Mouse (Mus musculus) megakaryocyte, embryonic 14.5 days (primary cell): Measurements from ENCODE around the gene Rgs10. TPM values are rescaled to one million over a fixed set of nuclear protein-coding genes. Genes with fewer than 3 reads are reported as not detected.

Experiments used
- H3K27me3 ChIP-seq: replicated peaks from 2 replicates; pipeline ENCODE3; 2012; ENCODE audit warnings: inconsistent platforms
- H3K36me3 ChIP-seq: replicated peaks from 2 replicates; pipeline ENCODE3; 2012; ENCODE audit warnings: low read length, inconsistent platforms, mixed read lengths
- H3K4me1 ChIP-seq: 2 replicates; pipeline ENCODE4 v1.6.1; 2012; ENCODE audit warnings: inconsistent platforms
- H3K4me3 ChIP-seq: replicated peaks from 2 replicates; pipeline ENCODE3; 2012; ENCODE audit warnings: moderate library complexity, mild to moderate bottlenecking, inconsistent platforms
- H3K9me3 ChIP-seq: 2 replicates; pipeline ENCODE4 v1.6.1; 2012; ENCODE audit warnings: inconsistent platforms
- FLI1 ChIP-seq: IDR thresholded peaks from 2 replicates; pipeline ENCODE4 v1.6.1; 2012; ENCODE audit warnings: low read length, inconsistent platforms, mixed read lengths
- GATA1 ChIP-seq: IDR thresholded peaks from 3 replicates; pipeline ENCODE4 v1.6.1; 2012; ENCODE audit warnings: mixed read lengths, low read length, inconsistent platforms, borderline replicate concordance
- polyA plus RNA-seq: library from polyadenylated mRNA; stranded (reverse); fragments of >175 nt; gene quantifications from 2 replicates; pipeline ENCODE4 v1.2.3, GENCODE M21; 2012; ENCODE audit warnings: low replicate concordance; ENCODE audit not compliant: insufficient read depth

The Rgs10 gene
- polyA plus RNA-seq, 1 experiment = 650 TPM

GRCm38 (mm10) chr7:128412071-128412833 lies 6.3 kb downstream of the Rgs10 start:
- Histone ChIP-seq H3K36me3 (peaks cover 82% of the 10 kb centered on the region), H3K9me3 (no peaks in the 10 kb centered on the region), H3K27me3 (no peaks in the 10 kb centered on the region), H3K4me1 (peaks cover 92% of the 10 kb centered on the region), H3K4me3 (peak overlapping the region; percentile 87)
- TF ChIP-seq FLI1 = no peak
- TF ChIP-seq GATA1 = no peak

GRCm38 (mm10) chr7:128410708-128411413 lies 7.7 kb downstream of the Rgs10 start:
- no peaks in the 10 kb centered on the region for H3K27me3 ChIP-seq
- peaks cover 96% of the 10 kb centered on the region for H3K4me1 ChIP-seq
- peaks cover 90% of the 10 kb centered on the region for H3K36me3 ChIP-seq
- no peak overlapping the region for H3K4me3 ChIP-seq
- TF ChIP-seq FLI1 = no peak
- TF ChIP-seq GATA1 = no peak
- H3K9me3 ChIP-seq = no peaks in the 10 kb centered on the region

DNA sequence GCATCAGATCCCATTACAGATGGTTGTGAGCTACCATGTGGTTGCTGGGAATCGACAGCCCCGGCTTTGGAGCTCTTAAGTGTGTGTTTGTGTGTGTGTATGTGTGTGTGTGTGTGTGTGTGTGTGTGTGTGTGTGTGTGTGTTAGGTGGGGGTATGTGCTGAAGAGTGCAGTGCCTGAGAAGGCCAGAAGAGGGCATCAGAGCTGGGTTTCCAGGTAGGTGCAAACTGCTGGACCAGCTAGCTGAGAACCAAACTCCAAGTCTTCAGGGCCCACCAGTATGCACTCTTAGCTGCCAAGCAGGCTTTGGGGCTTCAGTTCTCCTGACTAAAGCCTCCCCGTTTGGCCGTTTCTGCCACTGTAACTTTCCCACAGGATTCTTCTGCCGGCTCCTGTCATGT lies 10.3 kb downstream of the Rgs10 start:
- Histone ChIP-seq H3K9me3 (no peaks in the 10 kb centered on the region), H3K4me1 (peaks cover 96% of the 10 kb centered on the region), H3K4me3 (no peak overlapping the region), H3K27me3 (no peaks in the 10 kb centered on the region), H3K36me3 (peaks cover 92% of the 10 kb centered on the region)
- TF ChIP-seq GATA1 = no peak
- no peak for TF ChIP-seq FLI1

DNA sequence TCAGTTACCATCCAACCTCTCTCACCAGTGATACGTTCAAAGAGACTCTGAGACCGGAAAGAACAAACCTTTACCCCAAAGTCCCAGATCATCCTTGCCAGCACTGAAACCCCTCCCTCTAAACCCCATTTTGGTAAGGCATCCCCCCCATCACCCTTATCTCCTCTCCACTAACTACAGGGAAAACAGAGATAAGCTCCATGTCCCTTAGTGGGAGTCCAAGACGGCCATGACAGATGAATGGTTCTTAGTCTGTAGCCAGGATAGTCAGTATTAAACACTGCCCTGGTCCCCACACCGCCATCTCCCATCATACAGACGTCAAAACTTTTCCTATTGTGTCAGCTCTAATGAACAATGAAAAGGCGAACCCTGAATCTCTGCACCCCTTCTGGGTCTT lies 14.6 kb downstream of the Rgs10 start:
- Histone ChIP-seq H3K4me1 (peaks cover 97% of the 10 kb centered on the region), H3K27me3 (no peaks in the 10 kb centered on the region), H3K36me3 (peaks cover 94% of the 10 kb centered on the region), H3K9me3 (peaks cover 5% of the 10 kb centered on the region; the same call in 1 of the 2 replicates), H3K4me3 (peak overlapping the region; percentile 83)
- no peak for TF ChIP-seq GATA1
- no peak for TF ChIP-seq FLI1

- no peak for TF ChIP-seq GATA1
- TF ChIP-seq FLI1 = no peak
- H3K9me3 ChIP-seq = peaks cover 5% of the 10 kb centered on the region; the same call in 1 of the 2 replicates
- peaks cover 97% of the 10 kb centered on the region for H3K4me1 ChIP-seq
- H3K4me3 ChIP-seq = peak overlapping the region; percentile 83
- H3K36me3 ChIP-seq = peaks cover 94% of the 10 kb centered on the region
- H3K27me3 ChIP-seq = no peaks in the 10 kb centered on the region
These were observed 15.0 kb downstream of the Rgs10 start for GRCm38 (mm10) chr7:128403586-128403985.

- Histone ChIP-seq H3K27me3 (no peaks in the 10 kb centered on the region), H3K9me3 (peaks cover 5% of the 10 kb centered on the region; the same call in 1 of the 2 replicates), H3K4me1 (peaks cover 97% of the 10 kb centered on the region), H3K4me3 (peak overlapping the region; percentile 80), H3K36me3 (peaks cover 94% of the 10 kb centered on the region)
- TF ChIP-seq FLI1 (no peak), GATA1 (no peak)
These were observed 15.4 kb downstream of the Rgs10 start for GRCm38 (mm10) chr7:128403128-128403527.

- Histone ChIP-seq H3K4me1 (peaks cover 99% of the 10 kb centered on the region), H3K9me3 (peaks cover 5% of the 10 kb centered on the region; the same call in 1 of the 2 replicates), H3K27me3 (no peaks in the 10 kb centered on the region), H3K4me3 (peak overlapping the region; percentile 86), H3K36me3 (peaks cover 97% of the 10 kb centered on the region)
- no peak for TF ChIP-seq GATA1
- no peak for TF ChIP-seq FLI1
These were observed 16.0 kb downstream of the Rgs10 start for GRCm38 (mm10) chr7:128402577-128402976.

DNA sequence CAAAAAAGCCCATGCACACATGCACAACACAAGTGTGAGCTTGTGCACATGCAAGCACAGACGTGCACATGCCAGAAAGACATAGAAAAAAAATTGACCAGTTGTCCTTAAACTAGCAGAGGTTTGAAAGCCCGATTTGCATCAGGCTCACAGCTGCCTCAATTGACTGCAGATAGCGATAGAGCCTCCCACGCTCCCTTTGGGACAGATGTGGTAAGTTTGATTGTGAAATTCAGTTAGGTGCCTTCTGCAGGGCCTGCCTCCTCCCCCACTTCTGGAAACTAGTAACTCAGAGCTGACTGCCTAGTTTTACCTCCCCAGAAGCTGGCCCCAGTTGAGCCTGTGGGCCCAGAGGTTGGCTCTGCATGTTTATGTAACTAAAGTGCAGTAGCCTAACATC lies 19.9 kb downstream of the Rgs10 start:
- peaks cover 94% of the 10 kb centered on the region for H3K4me1 ChIP-seq
- H3K27me3 ChIP-seq = no peaks in the 10 kb centered on the region
- TF ChIP-seq GATA1 (no peak), FLI1 (no peak)
- no peak overlapping the region for H3K4me3 ChIP-seq
- H3K9me3 ChIP-seq = peaks cover 5% of the 10 kb centered on the region; the same call in 1 of the 2 replicates
- H3K36me3 ChIP-seq = peaks cover 89% of the 10 kb centered on the region

GRCm38 (mm10) chr7:128397066-128397465 lies 21.5 kb downstream of the Rgs10 start:
- TF ChIP-seq GATA1 (no peak), FLI1 (no peak)
- Histone ChIP-seq H3K4me1 (peaks cover 94% of the 10 kb centered on the region), H3K4me3 (no peak overlapping the region), H3K27me3 (no peaks in the 10 kb centered on the region), H3K9me3 (peaks cover 3% of the 10 kb centered on the region; the same call in 1 of the 2 replicates), H3K36me3 (peaks cover 85% of the 10 kb centered on the region)

GRCm38 (mm10) chr7:128393756-128394155 lies 24.8 kb downstream of the Rgs10 start:
- H3K4me3 ChIP-seq = peak overlapping the region; percentile 90
- H3K4me1 ChIP-seq = peaks cover 94% of the 10 kb centered on the region
- H3K9me3 ChIP-seq = no peaks in the 10 kb centered on the region
- H3K27me3 ChIP-seq = no peaks in the 10 kb centered on the region
- no peak for TF ChIP-seq FLI1
- no peak for TF ChIP-seq GATA1
- peaks cover 87% of the 10 kb centered on the region for H3K36me3 ChIP-seq
